11 mouse cellular contexts compared by ENCODE assay signal in the genomic region with DNA sequence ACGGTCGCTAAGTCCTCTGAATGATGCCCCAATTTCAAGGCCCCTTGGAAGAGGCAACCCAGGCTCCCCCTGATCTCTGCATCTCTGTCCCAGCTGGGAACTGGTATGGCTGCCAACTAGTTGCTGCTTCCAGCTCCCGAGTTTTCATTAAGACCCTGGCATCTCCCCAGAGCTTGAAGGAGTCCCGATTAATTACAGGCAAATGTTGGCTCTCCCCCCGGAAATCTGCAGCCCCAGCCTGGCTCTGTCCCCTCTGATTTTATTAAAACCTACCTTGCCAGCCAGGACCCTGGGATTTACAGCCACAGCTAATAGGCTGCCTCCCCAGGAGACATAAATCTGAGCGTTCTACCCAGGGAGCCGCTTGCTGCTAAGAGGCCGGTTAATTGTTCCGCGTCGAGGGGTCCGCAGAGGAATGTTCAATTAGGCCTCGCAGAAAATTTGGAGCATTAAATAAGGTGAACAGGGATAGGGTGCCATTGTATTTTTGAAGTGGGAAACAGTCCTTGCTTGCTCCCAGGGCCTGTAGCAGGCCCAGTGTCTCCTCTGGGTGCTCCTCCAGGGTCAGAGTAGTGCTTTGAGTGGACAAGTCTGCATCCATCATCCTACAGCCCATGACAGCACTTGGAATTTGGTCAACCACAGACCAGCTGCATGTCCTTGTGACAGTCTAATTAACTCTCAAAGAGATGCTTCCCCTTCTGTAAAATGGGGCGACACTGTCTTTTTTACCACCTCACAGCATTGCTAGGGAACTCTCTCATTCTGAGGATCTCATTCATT. TPM values are rescaled to one million over a fixed set of nuclear protein-coding genes. Genes with fewer than 3 reads are reported as not detected.
DNase-seq lines count a peak whose midpoint lies in the region; ATAC-seq and TF ChIP-seq lines count a peak whose summit lies in the region.
"Had no signal": no experiment of that assay in that cellular context is flagged by ENCODE, and none has a peak within 500 bp of the region (broad histone marks: within the 10 kb centered on the region; RNA-seq: fewer than 3 reads in every experiment).

No protein-coding gene starts in this region.

- peak; percentile 84 for ATAC-seq in forebrain, embryonic 13.5 days
- no peak for ATAC-seq in forebrain, embryonic 11.5 days (replicated peaks; ENCODE audit: low FRiP score)
- ATAC-seq in forebrain, embryonic 14.5 days = peak; percentile 84
- peak; percentile 36; the same call in 1 of the 2 replicates for ATAC-seq in midbrain, embryonic 16.5 days
- ATAC-seq in intestine, postnatal 0 days = no peak
- no peak for ATAC-seq in cerebellum, adult (ENCODE audit: insufficient number of reproducible peaks, low FRiP score, low TSS enrichment)
- ATAC-seq: liver, embryonic 12.5 days had no signal

- H3K4me2 ChIP-seq in forebrain, embryonic 13.5 days = no peak overlapping the region
- no peak overlapping the region for H3K4me2 ChIP-seq in forebrain, embryonic 11.5 days (ENCODE audit: low read depth, low read length, severe bottlenecking)
- no peak overlapping the region for H3K4me2 ChIP-seq in forebrain, embryonic 14.5 days (ENCODE audit: low read length)
- no peak overlapping the region for H3K4me2 ChIP-seq in midbrain, embryonic 16.5 days (ENCODE audit: low read length)
- no peak overlapping the region for H3K4me2 ChIP-seq in intestine, postnatal 0 days (replicated peaks; ENCODE audit: low read depth)
- H3K4me2 ChIP-seq: liver, embryonic 12.5 days had no signal

- no peak overlapping the region for H3K4me3 ChIP-seq in forebrain, embryonic 13.5 days
- no peak overlapping the region for H3K4me3 ChIP-seq in forebrain, embryonic 11.5 days (ENCODE audit: low read depth, low read length)
- no peak overlapping the region for H3K4me3 ChIP-seq in forebrain, embryonic 14.5 days (ENCODE audit: low read depth, low read length)
- H3K4me3 ChIP-seq in midbrain, embryonic 16.5 days (ENCODE audit: low read depth, low read length) = no peak overlapping the region
- H3K4me3 ChIP-seq in heart, adult 2 months = no peak overlapping the region
- no peak overlapping the region for H3K4me3 ChIP-seq in intestine, postnatal 0 days (ENCODE audit: low read depth, low read length)
- H3K4me3 ChIP-seq: liver, embryonic 12.5 days had no signal

- H3K36me3 ChIP-seq in forebrain, embryonic 13.5 days (ENCODE audit: poor library complexity, severe bottlenecking) = no peaks in the 10 kb centered on the region
- H3K36me3 ChIP-seq in forebrain, embryonic 11.5 days (ENCODE audit: control insufficient read depth, insufficient read depth, low read length) = no peaks in the 10 kb centered on the region
- H3K36me3 ChIP-seq in forebrain, embryonic 14.5 days (ENCODE audit: control insufficient read depth, insufficient read depth, low read length) = no peaks in the 10 kb centered on the region
- H3K36me3 ChIP-seq in midbrain, embryonic 16.5 days (ENCODE audit: control insufficient read depth, insufficient read depth, low read length) = no peaks in the 10 kb centered on the region
- no peaks in the 10 kb centered on the region for H3K36me3 ChIP-seq in heart, adult 2 months (ENCODE audit: control insufficient read depth, insufficient read depth, low read length)
- H3K36me3 ChIP-seq in intestine, postnatal 0 days (ENCODE audit: control insufficient read depth, insufficient read depth) = no peaks in the 10 kb centered on the region
- H3K36me3 ChIP-seq: liver, embryonic 12.5 days had no signal

- peak overlapping the region; percentile 68 for H3K27ac ChIP-seq in forebrain, embryonic 13.5 days
- no peak overlapping the region for H3K27ac ChIP-seq in forebrain, embryonic 11.5 days (ENCODE audit: low read depth, low read length)
- no peak overlapping the region for H3K27ac ChIP-seq in forebrain, embryonic 14.5 days (ENCODE audit: low read depth, low read length)
- H3K27ac ChIP-seq in midbrain, embryonic 16.5 days (ENCODE audit: low read length) = no peak overlapping the region
- no peak overlapping the region for H3K27ac ChIP-seq in heart, adult 2 months
- H3K27ac ChIP-seq in intestine, postnatal 0 days (ENCODE audit: low read depth, low read length) = no peak overlapping the region
- H3K27ac ChIP-seq: liver, embryonic 12.5 days had no signal

- 15% methylated on average over 14 of the region's 14 CpGs for WGBS in forebrain, embryonic 13.5 days
- WGBS in forebrain, embryonic 11.5 days = 27% methylated on average over 14 of the region's 14 CpGs
- 9% methylated on average over 14 of the region's 14 CpGs for WGBS in forebrain, embryonic 14.5 days
- 25% methylated on average over 14 of the region's 14 CpGs for WGBS in midbrain, embryonic 16.5 days
- 67% methylated on average over 14 of the region's 14 CpGs for WGBS in heart, adult 2 months
- 52% methylated on average over 14 of the region's 14 CpGs for WGBS in intestine, postnatal 0 days

- TF ChIP-seq POLR2A in heart, adult 2 months (IDR thresholded peaks at IDR 0.05; ENCODE audit: insufficient read depth, low read depth, low read length) = no peak

- no peak for DNase-seq in forebrain, embryonic 11.5 days (ENCODE audit: low spot score)
- peak; percentile 95 for DNase-seq in forebrain, embryonic 14.5 days (ENCODE audit: low spot score)
- peak; percentile 70 to 73 for DNase-seq in layer of hippocampus, postnatal 10 days (ENCODE audit: low spot score in 2 of 2)
- no peak for DNase-seq in heart, adult 2 months
- DNase-seq: cerebellum, adult 18-20 months had no signal

- intact Hi-C loops in heart, adult 2 months (cut with DNase I) = no loop called here

- H3K27me3 ChIP-seq in forebrain, embryonic 13.5 days = no peaks in the 10 kb centered on the region
- H3K27me3 ChIP-seq in forebrain, embryonic 11.5 days (ENCODE audit: control insufficient read depth, insufficient read depth, low read length) = no peaks in the 10 kb centered on the region
- H3K27me3 ChIP-seq in forebrain, embryonic 14.5 days (replicated peaks; ENCODE audit: control insufficient read depth, insufficient read depth, low read length) = no peaks in the 10 kb centered on the region
- H3K27me3 ChIP-seq in midbrain, embryonic 16.5 days (ENCODE audit: control insufficient read depth, insufficient read depth, low read depth, low read length) = no peaks in the 10 kb centered on the region; the same call in 1 of the 2 replicates
- no peaks in the 10 kb centered on the region for H3K27me3 ChIP-seq in heart, adult 2 months (ENCODE audit: control insufficient read depth, insufficient read depth, low read length)
- H3K27me3 ChIP-seq in intestine, postnatal 0 days (replicated peaks; ENCODE audit: control insufficient read depth, insufficient read depth, low read length) = no peaks in the 10 kb centered on the region

- peaks cover 40% of the 10 kb centered on the region for H3K4me1 ChIP-seq in forebrain, embryonic 13.5 days
- peaks cover 6% of the 10 kb centered on the region; the same call in 1 of the 2 replicates for H3K4me1 ChIP-seq in forebrain, embryonic 11.5 days (replicated peaks; ENCODE audit: control insufficient read depth, insufficient read depth, low read length)
- peaks cover 14% of the 10 kb centered on the region for H3K4me1 ChIP-seq in forebrain, embryonic 14.5 days (ENCODE audit: control insufficient read depth, insufficient read depth, low read length)
- H3K4me1 ChIP-seq in midbrain, embryonic 16.5 days (ENCODE audit: control insufficient read depth, insufficient read depth, low read length) = peaks cover 13% of the 10 kb centered on the region; the same call in 1 of the 2 replicates
- no peaks in the 10 kb centered on the region for H3K4me1 ChIP-seq in heart, adult 2 months (ENCODE audit: control insufficient read depth, insufficient read depth, low read length)
- no peaks in the 10 kb centered on the region for H3K4me1 ChIP-seq in intestine, postnatal 0 days (replicated peaks; ENCODE audit: control insufficient read depth, insufficient read depth, low read length)
- H3K4me1 ChIP-seq: liver, embryonic 12.5 days had no signal

- no peaks in the 10 kb centered on the region for H3K79me2 ChIP-seq in heart, adult 2 months (replicated peaks; ENCODE audit: control insufficient read depth, insufficient read depth, low read length)

- H3K9me3 ChIP-seq in forebrain, embryonic 13.5 days (replicated peaks) = no peaks in the 10 kb centered on the region
- no peaks in the 10 kb centered on the region for H3K9me3 ChIP-seq in forebrain, embryonic 11.5 days (ENCODE audit: control insufficient read depth, low read length)
- no peaks in the 10 kb centered on the region for H3K9me3 ChIP-seq in forebrain, embryonic 14.5 days (replicated peaks; ENCODE audit: control insufficient read depth, low read length)
- no peaks in the 10 kb centered on the region for H3K9me3 ChIP-seq in midbrain, embryonic 16.5 days (replicated peaks; ENCODE audit: control insufficient read depth, low read length, poor library complexity, severe bottlenecking)
- H3K9me3 ChIP-seq in intestine, postnatal 0 days (ENCODE audit: control insufficient read depth) = no peaks in the 10 kb centered on the region
- H3K9me3 ChIP-seq: liver, embryonic 12.5 days had no signal

- no peak for TF ChIP-seq EP300 in heart, adult 2 months (IDR thresholded peaks at IDR 0.05; ENCODE audit: insufficient read depth, low read depth, low read length)

- H3K9ac ChIP-seq in forebrain, embryonic 13.5 days = no peak overlapping the region
- no peak overlapping the region for H3K9ac ChIP-seq in forebrain, embryonic 11.5 days (ENCODE audit: low read length)
- H3K9ac ChIP-seq in forebrain, embryonic 14.5 days (ENCODE audit: low read length) = no peak overlapping the region
- no peak overlapping the region for H3K9ac ChIP-seq in midbrain, embryonic 16.5 days (ENCODE audit: low read depth, low read length)
- no peak overlapping the region for H3K9ac ChIP-seq in heart, adult 2 months (ENCODE audit: low read depth, low read length)
- H3K9ac ChIP-seq in intestine, postnatal 0 days (ENCODE audit: low read depth, low read length) = no peak overlapping the region
- H3K9ac ChIP-seq: liver, embryonic 12.5 days had no signal

- TF ChIP-seq CTCF in heart, adult 2 months (IDR thresholded peaks at IDR 0.05) = no peak
- no peak for TF ChIP-seq CTCF in intestine, postnatal 0 days (IDR thresholded peaks at IDR 0.05; ENCODE audit: low read depth)

RNA-seq across cellular contexts. Expression of gene Msx1, which starts 33.6 kb away (rescaled TPM):
- polyA plus RNA-seq in forebrain, embryonic 13.5 days (2015; fragmentation: Nextera tagmentation; extraction: Ambion mirVana) = 17.7 and 20.2 TPM in 2 replicates
- polyA plus RNA-seq in forebrain, embryonic 11.5 days (2014; fragmentation: Nextera tagmentation; extraction: Ambion mirVana) = 164 and 175 TPM in 2 replicates
- polyA plus RNA-seq in forebrain, embryonic 14.5 days (2014; fragmentation: Nextera tagmentation; extraction: Ambion mirVana) = 12.5 and 16.1 TPM in 2 replicates
- total RNA-seq in layer of hippocampus, postnatal 10 days (2021) = 1 to 10 TPM; 7.4 to 8.5 TPM
- 10.8 and 13.0 TPM in 2 replicates for polyA plus RNA-seq in midbrain, embryonic 16.5 days (2015; fragmentation: Nextera tagmentation; extraction: Ambion mirVana)
- total RNA-seq in heart, adult 2 months (2021) = 1 to 10 TPM; 2.3 to 3.1 TPM
- 3.7 TPM in 2 replicates for polyA plus RNA-seq in heart, adult 2 months (2012; rRNA removed)
- 0.89 and 1.3 TPM in 2 replicates for polyA plus RNA-seq in intestine, postnatal 0 days (2015; fragmentation: Nextera tagmentation; extraction: Ambion mirVana)
- total RNA-seq: hematopoietic stem cell, adult 5-6 weeks had no signal

Comparison
In these comparisons a context has a peak if more than half of its experiments do, and no peak if none do; other contexts are left out.
1. ATAC-seq: peak in forebrain, embryonic 13.5 days (single experiment), forebrain, embryonic 14.5 days (single experiment) and midbrain, embryonic 16.5 days (single experiment); none in forebrain, embryonic 11.5 days (single experiment), intestine, postnatal 0 days (single experiment) and cerebellum, adult (single experiment).
2. DNase-seq: peak in forebrain, embryonic 14.5 days (single experiment) and layer of hippocampus, postnatal 10 days (2 of 2); none in forebrain, embryonic 11.5 days (single experiment) and heart, adult 2 months (0 of 2).